Mouse (Mus musculus): Measurements from ENCODE around the gene Dtd1.

The Dtd1 gene

DNA sequence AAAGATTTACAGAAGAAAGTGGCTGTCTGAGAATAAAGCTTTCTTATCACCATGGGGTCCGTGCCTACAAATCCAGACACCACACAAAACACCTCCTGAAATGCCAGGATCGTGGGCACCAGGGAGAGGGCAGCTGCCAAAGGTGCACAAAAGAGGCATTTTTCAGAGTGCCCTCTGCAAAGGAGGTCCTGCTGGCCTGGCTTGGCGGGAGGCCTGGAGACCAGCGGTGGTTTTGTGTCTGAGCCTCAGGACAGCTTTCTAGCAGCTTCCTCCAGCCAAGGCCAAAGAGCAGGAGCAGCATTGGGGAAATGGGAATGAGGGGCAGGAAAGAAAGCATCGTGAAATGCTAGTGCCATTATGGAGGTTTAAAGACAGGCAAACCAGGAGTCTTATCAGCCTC, 118.6 kb downstream of the Dtd1 start:
- no peak for DNase-seq

DNA sequence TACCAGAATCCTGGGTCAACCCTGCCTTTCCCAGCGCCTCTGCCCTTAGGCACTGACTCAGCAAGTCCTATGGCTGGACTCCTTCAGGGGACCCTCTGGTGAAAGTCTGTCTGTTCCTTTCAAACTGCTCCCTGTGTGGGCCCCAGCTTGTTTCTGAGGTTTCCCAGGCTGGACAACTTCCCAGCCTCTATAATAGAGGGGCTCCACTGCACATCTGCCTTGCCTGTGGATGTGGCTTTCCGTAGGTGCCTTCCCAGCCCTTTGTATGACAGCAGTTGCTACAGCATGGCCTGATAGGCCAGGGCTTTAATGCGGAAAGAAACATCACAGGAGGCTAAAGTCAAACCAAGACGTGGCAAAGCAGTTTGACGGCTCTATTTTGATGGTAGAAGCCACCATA, 119.6 kb downstream of the Dtd1 start:
- no peak for DNase-seq

DNA sequence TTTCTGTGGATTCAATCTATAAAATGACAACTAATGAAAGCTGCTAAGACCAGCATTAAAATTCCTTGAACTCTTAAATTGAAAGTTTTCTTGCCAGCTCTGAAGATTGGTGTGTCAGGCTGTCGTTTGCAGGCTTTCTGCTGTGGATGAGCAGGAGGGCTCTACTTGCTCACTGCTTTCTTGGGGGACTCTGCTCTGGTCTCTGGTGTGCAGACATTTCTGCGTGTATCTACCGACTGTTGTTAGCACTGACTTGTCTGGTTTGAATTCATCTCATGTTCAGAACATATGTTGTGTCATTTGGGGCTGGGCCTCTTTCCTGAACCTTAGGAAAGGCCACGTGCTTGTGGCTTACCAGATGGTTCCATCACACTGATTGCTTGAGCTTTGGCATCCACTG, 120.0 kb downstream of the Dtd1 start:
- no peak for DNase-seq

DNA sequence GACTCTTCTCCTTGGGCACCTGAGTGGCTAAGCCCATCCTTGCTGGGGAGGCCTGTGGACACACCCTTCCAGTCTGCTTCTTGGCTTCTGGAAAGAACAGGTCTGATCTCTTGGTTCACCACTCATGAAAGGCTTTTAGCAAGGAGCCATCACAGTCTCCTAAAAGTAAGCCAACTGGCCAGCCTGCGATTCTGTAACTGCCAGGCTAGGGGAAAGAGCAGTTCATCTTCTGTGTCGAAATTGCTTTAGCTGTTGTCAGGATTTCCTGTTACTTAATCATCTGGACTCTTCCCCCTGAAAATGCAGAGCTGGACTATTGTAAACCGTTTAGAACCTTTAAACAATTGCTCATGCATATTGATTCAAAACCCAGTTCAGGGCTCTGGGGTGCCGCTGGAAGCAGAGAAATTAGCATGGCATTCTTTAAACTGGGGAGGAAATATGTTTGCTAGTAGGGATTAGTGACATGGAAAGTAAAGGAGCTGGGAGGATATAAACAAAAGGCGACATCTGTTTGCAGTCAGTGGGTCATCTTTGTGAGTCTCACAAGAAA, 120.8 kb downstream of the Dtd1 start:
- DNase-seq, result no peak

DNA sequence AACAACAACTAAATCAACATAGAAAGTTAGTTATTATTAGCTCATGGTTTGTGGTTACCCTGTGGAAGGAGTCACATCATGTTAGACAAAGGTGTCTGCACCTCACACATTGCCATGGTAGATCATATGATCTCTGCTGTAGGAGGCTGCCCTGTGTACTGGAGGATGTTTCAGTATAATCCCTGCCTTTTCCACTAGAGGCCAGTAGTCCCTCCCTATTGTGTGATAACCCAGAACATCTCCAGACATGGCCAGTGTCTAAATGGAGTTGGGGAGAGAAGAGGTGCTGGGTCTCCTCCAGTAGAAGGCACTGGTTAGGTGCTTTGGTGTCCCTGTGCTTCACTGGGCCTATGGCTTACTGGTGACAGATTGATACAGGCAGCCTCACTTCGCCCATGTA, 125.0 kb downstream of the Dtd1 start:
- DNase-seq, result no peak

DNA sequence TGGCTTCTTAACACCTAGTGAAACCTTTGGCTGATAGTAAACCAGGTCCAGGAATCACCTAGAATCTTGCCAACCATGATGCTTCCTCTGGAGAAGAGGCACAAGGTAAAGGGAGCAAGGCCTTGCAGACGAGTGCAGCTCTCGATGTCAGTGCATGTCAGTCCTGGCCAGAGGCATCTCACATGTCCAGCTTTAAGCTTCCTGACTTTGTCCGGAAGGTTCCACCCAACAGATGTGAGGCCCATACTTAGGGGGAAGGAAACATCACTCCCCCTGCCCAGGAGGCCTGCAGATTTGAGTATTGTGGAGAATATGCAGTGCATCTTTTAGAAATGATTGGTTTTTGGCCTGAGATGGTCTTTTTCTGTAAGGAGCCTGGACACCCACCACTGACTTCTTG, 127.4 kb downstream of the Dtd1 start:
- no peak for DNase-seq

DNA sequence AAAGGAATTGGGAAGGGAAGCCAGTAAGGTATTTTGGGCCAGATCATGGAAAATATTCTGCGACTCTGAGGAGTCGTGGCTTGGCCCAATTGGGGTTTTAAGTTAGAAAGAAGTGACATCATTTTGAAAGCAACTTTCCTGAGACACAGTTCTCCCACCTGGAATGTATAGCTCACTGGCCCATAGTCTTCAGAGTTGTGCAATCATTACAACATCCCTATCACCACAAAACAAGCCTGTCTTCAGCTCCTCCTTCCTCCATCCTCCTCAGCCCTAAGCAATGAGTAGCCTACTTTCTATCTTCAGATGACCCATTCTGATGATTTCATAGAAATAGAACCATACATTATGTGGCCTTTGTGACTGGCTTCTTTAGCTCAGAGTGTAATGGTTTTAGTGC, 130.1 kb downstream of the Dtd1 start:
- DNase-seq, result no peak

DNA sequence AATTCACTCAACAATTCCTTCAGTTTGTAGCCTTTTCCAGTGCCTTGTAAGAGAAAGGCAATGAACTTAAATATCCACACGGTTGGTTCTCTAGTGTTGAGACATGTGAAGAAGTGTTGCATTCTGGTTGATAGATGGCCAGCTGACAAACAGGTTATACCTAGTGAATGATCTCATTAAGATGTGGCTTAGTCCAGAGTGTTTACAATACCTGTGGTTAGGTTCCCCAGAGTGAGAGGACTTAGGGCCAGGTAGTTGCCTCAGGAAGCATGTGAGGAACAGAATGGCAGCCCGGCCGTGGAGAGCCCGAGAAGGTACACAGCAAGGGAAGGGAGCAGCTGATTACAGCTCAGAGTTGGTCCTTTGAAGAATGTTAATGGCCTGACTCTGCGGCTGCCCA, 138.5 kb downstream of the Dtd1 start:
- DNase-seq, result no peak

DNA sequence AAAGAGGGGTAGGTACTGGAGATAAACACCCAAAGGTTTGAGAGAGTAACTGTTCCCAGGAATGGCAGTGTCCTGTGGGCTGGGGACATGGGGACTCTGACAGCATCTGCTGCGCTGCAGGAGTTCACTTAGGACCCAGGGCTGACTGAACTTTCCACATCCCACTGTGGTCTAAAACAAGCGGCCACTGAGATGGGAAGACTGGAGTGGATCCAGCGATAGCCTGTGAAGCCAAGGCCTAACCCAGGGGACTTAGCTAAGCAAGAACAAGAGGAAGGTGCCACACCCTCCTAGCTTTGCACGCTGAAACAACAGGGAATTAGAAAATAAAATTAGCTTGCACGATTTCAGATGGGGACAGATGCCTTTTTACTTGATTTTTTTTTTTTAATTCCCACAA, 138.9 kb downstream of the Dtd1 start:
- DNase-seq, result no peak

DNA sequence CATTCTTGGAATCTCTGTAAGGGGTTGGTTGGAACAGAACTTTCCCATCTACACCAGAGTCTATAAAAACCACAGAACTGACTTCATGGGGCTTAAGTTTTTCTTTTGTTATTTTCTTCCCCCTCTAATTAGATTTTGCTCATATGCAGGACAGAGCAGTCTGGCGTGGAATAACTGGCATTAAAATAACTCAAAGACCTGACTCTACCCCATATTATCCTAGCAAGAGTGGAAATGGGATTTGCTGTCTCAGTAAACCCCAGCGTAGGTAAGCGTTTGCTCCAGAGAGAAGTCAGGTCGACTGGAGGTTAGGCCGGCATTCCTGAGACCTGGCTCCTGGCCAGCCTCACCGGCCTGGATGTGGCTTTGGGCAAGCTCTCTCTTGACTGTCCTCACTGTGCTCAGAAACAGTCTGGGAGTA, 140.9 kb downstream of the Dtd1 start:
- DNase-seq, result peak; percentile 14

DNA sequence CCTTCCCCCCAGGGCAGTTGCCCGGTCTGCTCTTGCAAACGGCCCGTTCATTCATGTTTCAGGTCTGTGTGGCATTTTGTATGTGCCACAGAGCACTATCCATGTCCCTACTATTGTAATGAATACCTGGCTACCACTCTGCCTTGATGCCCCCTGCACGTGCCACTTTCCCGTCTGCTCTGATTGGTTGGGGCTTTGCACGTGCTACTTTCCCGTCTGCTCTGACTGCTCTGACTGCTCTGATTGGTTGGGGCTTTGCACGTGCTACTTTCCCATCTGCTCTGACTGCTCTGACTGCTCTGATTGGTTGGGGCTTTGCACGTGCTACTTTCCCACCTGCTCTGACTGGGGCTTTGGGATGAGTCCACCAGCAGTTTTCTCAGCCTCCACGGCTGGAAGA, 142.3 kb downstream of the Dtd1 start:
- DNase-seq, result no peak

DNA sequence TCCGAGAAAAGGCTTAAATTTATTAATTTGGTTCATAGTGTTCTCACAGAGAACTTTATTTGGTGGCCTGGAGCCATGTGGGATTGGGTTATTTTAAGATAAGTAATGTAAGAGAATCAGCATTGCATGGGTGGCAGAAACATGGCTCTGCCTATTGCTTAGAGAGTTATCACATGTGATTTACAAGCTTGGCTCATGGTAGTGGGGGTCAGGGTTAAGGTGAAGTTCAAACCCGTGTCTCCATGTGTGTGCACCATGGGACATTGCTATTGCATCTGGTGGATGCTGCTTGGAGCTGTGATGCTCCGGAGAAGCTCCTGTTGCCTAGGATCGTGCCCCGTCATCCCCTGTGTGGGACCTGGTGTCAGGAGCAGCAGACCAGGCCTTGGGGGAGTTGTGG, 143.6 kb downstream of the Dtd1 start:
- no peak for DNase-seq

DNA sequence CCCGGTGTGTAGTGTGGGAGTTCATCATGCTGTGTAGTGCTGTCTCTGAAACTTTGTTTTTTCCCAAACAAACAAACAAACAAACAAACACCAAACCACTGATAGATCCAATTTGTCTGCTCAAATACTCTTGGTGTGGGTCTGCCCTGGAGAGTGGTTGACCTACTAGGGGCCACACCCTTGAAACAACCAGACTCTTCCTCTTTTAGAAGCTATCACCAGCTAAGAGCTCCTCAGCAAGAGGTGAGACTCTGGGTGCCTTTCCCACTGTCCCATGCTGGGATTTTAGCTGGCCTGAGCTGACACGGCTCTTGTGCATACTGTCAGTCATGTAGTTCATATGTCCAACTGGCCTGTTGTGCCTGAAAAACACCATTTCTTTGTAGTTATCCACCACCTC, 145.6 kb downstream of the Dtd1 start:
- DNase-seq, result no peak

DNA sequence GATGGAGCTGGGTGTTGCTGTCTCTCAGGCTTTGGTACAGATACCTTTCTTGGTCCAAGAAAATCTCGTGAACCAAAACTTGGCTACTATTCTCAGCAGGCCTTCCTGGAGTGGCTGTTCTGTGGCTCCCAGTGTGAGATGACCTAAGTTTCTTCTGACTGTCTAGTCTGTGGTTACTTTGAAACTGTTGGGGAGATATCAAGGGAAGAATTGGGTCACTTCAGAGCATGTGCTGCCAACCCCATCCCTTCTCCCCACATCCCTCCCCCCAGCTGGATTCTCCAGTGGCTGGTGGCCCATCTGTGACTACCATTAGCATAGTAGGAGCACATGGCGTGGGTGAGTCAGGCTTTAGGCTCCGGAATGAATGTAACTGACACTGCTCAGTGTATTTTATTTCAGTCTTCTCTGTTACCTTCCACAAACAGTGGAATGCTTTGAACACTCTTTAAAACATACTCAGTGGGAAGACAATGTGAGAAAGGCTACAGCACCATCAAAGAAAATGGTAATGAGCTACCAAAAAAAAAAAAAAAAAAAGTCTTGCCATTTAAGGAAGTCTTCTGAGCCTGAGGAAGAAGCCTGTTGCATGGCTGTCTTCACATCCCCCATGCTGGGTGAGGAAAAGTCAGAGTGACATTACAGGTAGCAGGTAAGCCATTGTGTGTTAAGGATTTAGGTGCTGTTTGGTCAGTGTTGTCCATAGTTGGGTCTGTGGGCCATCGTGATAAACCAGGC, 146.5 kb downstream of the Dtd1 start:
- no peak for DNase-seq

DNA sequence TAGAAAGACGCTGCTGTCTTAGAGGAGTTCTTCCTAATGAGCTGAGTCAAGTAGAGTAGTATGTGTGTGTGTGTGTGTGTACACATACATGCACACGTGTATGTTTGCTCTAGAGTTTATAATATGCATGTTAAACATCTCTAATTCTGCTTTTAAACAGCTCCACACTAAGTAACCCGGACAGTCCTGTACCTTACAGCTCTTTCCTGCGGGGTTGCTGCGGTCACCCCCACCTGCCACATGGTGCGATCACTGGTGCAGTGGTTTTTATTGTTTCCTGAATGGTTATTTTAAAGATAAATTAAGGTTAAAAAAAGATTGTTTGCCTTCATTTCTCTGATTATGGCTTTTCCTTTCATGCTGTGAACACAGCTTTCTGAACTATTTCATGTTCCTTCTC, 153.9 kb downstream of the Dtd1 start:
- DNase-seq, result no peak

DNA sequence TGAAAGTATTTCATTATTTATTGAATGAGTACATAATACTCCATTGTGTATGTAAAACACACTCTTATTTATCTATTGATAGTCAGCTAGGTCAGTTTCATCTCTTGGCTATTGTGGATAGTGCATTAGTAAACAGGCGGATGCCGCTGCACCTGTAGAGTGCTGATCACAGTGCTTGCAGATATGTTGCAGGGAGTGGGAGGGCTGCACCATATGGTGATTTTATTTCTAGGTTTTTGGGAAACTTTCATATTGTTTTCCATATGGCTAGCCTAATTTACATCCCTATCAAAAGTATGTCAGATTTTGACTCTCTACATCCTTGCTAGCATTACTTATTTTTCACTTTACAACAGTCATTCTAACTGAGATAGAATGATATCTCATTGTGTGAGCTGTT, 155.3 kb downstream of the Dtd1 start:
- DNase-seq, result no peak

DNA sequence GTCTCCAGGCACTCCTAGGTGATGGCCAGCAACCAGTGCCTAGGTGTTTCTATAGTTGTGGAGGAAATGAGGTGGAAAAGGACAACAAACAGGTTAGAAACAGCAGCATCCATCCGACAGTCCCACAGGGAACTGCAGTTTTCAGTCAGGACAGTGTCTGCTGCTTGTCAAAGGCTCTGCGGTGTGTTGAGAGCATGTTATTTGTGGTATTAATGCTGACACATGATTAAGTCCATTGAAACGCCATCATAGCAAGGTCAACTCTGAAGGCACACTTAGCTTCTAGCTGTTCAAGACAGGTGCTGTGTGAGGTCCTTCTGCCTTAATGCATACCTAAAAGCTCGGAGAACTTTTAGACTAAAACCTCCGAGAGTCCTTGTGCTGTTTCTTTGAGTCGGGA, 161.0 kb downstream of the Dtd1 start:
- DNase-seq, result no peak

DNA sequence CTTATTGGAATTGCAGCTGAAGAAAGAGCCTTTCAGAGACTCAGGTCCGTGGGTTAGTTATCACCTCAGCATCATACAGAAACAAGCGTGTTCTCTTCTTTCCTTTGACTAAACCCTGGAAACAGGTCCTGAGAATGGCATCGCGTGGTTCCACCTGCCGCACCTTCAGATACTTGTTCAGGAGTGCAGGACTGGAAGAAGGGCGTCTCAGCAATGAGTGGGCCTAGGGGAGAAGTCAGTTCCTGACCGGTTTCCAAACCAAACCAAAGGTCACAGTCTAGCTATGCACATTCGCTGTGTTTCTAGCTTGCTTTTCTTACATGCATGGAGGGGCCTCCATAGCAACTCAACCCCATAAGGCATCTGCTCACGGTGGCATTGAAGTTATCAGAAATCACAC, 164.0 kb downstream of the Dtd1 start:
- DNase-seq, result no peak

DNA sequence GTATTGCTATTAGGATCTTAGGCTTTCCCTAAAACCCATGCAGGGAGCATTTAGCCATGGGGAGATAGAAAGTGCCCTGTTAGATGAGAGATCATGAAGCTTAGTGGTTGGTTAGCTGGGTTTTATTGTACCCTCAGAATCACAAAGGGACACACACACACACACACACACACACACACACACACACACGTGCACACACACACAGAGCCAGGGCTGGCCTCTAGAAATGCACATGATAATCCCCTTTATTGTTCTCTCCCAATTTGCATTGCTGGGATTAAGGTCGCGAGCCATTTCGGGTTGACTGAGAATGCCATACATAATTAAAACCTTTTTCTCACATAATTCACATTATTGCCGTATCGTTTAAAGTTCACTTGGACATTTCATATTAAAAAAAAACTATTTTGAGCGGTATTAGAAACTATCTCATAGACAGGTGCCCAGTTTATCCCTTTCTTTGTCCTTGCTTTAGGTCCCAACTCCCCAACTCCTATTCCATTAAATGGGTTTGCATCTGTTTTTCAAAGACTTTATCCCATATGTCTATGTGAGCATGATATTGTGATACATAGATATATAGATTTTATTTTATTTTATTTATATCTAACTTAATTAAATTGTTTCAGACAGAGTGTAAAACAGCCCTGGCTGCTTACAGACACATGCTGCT, 164.6 kb downstream of the Dtd1 start:
- DNase-seq, result no peak

DNA sequence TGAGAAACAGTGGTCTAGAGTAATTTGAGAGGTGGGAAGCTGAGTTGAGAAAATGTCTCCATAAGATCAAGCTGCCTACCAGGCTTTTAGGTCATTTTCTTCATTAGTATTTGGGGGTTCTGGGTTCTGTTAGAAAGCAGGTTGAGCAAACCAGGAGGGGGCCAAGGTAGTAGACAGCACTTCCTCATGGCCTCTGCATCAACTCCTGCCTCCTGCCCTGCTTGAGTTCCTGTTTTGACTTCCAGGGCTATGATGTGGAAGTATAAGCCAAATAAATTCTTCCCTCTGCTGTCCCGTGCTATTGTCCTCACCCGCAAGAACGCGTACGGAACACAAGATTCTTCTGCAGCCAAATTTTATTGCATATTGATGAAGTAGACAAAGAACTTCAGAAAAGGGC, 165.5 kb downstream of the Dtd1 start:
- DNase-seq, result no peak

DNA sequence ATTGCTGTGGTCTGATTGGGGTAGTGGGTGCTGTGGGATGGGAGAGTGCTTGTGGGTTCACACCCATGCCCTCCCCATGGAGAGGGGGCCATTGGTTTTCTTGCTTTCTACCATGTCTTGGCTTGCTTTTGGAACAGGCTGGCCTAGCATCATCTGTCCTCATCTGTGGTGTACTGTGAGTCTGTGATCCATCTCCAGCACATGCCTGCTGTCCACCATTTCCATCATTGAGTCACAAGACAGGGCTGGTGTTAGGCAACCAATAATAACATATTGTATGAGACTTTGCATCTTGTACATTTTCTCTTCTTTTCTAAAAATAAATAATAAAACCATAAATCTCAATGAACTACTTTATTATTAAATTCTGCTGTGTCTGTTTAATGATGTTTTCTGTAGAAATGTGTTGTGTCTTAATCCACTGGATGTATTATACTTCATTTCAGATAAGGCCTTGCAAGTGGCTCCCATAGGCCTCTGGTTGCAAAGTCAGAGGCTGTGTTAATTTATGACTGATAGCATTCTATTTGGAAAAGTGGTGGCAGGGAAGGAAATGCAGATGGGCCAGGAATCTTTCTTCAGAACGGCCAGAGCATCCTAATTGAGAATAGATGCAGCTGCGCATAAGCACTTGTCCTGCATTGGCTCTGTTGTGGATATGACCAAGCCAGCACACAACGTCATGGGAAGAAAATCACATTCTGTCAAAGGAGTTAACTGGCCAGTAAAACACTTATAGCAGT, 168.8 kb downstream of the Dtd1 start:
- DNase-seq, result no peak

DNA sequence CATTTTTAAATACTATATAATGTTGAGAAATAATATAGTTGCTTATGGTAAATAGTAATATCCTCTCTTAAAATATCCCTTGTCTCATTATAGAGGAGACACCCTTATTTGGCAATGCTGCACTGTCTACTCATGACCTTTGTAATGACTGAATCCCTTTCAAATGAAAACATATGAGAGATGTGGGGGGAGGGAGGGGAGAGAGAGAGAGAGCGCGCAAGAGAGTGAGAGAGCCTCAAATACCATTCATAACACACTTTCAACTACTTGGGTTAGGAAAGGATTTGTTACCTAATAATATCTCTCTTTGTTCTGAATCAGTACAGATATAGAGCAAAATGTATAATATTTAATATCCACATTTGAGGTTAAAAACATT, 169.4 kb downstream of the Dtd1 start:
- no peak for DNase-seq

DNA sequence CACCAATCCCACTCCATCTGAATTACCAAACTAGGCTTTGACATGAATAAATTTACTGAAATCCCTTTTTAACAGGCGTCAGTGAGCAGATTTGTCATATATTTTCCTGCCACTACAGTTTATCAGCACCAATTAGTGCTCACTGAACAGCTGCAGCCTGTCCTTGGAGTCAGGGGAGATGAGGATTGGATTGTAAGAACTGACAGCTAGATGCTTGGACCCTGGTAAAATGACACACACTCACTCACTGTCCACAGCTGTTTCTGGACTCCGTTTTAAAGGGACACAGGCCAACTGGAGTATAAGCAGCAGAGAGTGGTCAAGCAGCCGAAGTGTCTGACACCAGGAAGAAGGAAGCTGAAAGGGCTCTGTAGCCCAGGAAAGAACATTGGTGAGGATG, 169.9 kb downstream of the Dtd1 start:
- DNase-seq, result no peak

DNA sequence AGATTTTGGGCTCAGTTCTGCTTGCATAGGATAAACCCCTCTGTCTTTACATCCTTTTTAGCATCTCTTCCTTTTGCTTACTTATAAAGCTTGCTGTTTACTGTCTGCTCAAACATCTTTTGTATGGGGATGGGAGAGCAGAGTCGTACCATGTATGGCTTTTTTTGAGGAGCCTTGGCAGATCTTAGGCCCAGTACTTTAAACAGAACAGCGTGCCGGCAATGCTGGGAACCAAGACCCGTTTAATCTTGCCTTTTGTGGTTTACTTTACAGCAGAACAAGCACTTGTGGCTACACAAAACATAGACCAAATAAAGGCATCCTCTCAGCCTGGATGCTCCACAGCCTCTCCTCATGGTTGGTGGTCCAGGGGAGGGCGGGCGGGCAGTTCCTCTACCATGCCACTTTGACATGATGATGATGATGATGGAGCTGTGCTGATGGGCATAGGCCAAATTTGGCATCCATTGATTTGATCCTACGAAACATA, 170.8 kb downstream of the Dtd1 start:
- no peak for DNase-seq
